ENCODE assay signal across 8 mouse cellular contexts in the genomic region with DNA sequence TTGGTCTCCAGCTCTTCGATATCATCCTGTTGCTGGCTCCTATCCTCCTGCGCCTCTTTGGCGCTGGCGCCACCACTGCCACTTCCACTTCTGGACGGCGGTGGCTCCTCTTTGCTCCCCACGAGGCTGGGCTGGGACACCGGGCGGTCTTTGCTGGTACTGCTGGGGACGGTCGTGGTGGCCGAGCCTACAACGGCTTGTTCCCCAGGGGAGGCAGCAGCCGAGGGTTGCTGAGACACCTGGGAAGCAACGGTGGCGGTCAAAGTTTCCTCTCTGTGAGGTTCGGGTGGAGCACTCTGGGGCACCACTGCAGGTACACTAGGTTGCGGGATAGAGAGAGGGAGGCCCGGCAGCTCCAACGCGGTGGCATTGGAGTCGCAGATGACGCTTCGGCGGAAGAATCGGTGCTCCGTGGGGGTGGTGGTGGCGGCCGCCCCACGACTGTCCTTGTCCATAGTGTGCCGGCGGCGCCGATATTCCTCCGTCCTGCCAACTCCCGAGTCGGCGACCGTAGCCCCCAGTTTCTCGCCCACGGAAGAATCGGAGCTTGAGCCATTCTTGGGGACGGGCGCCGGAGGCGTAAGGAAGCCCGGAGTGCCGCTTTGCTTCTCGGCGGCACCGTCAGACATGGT. TPM values are rescaled to one million over a fixed set of nuclear protein-coding genes. Genes with fewer than 3 reads are reported as not detected.
A peak's percentile ranks its signal among the peaks of the same experiment; 100 is the strongest.
DNase-seq lines count a peak whose midpoint lies in the region; ATAC-seq and TF ChIP-seq lines count a peak whose summit lies in the region.

No protein-coding gene starts in this region.

- peak overlapping the region; percentile 79 for H3K4me2 ChIP-seq in forebrain, postnatal 0 days (ENCODE audit: low read depth)
- H3K4me2 ChIP-seq in lung, embryonic 15.5 days, result peak overlapping the region; percentile 79

- peaks cover 17% of the 10 kb centered on the region for H3K36me3 ChIP-seq in G1E (replicated peaks)
- H3K36me3 ChIP-seq in forebrain, postnatal 0 days (ENCODE audit: insufficient read depth), result no peaks in the 10 kb centered on the region
- H3K36me3 ChIP-seq in lung, embryonic 15.5 days, result peaks cover 5% of the 10 kb centered on the region; the same call in 1 of the 2 replicates

- peak; percentile 58 for DNase-seq in G1E (ENCODE audit: low spot score)
- DNase-seq in cerebellum, adult 2 months, result peak; percentile 57 to 67
- DNase-seq in forebrain, postnatal 0 days, result peak; percentile 71
- peak; percentile 62 to 79 for DNase-seq in heart, postnatal 36 days
- peak; percentile 24 to 45 for DNase-seq in layer of hippocampus, adult 8-10 months (ENCODE audit: low spot score in 2 of 2)
- peak; percentile 60 to 68 for DNase-seq in thymus, adult 18-20 months

- H3K27ac ChIP-seq in cerebellum, adult 2 months (ENCODE audit: insufficient read depth, low read length), result peak overlapping the region; percentile 46; the same call in 1 of the 2 replicates
- peak overlapping the region; percentile 95 for H3K27ac ChIP-seq in forebrain, postnatal 0 days (ENCODE audit: low read depth, low read length)
- peak overlapping the region; percentile 98 for H3K27ac ChIP-seq in lung, embryonic 15.5 days

- peaks cover 27% of the 10 kb centered on the region for H3K4me1 ChIP-seq in G1E (ENCODE audit: insufficient read depth, low read depth, low read length)
- H3K4me1 ChIP-seq in cerebellum, adult 2 months (ENCODE audit: control insufficient read depth, insufficient read depth, low read length), result no peaks in the 10 kb centered on the region
- H3K4me1 ChIP-seq in forebrain, postnatal 0 days (ENCODE audit: insufficient read depth), result peaks cover 10% of the 10 kb centered on the region
- peaks cover 13% of the 10 kb centered on the region for H3K4me1 ChIP-seq in lung, embryonic 15.5 days

- no peaks in the 10 kb centered on the region for H3K9me3 ChIP-seq in G1E (replicated peaks)
- H3K9me3 ChIP-seq in forebrain, postnatal 0 days (ENCODE audit: low read length), result no peaks in the 10 kb centered on the region
- H3K9me3 ChIP-seq in lung, embryonic 15.5 days, result no peaks in the 10 kb centered on the region

- WGBS in cerebellum, adult 2 months, result under 1% methylated on average over 51 of the region's 51 CpGs
- 2% methylated on average over 51 of the region's 51 CpGs for WGBS in forebrain, postnatal 0 days
- WGBS in lung, embryonic 15.5 days, result under 1% methylated on average over 51 of the region's 51 CpGs

- peak overlapping the region; percentile 94 for H3K4me3 ChIP-seq in G1E (ENCODE audit: low read depth, low read length)
- peak overlapping the region; percentile 92 for H3K4me3 ChIP-seq in cerebellum, adult 2 months (replicated peaks; ENCODE audit: insufficient read depth, low read depth, low read length)
- peak overlapping the region; percentile 88 for H3K4me3 ChIP-seq in forebrain, postnatal 0 days (ENCODE audit: low read depth, low read length)
- peak overlapping the region; percentile 68 for H3K4me3 ChIP-seq in lung, embryonic 15.5 days

- no peaks in the 10 kb centered on the region for H3K27me3 ChIP-seq in G1E (ENCODE audit: insufficient read depth, low read length)
- H3K27me3 ChIP-seq in cerebellum, adult 2 months (ENCODE audit: control insufficient read depth, insufficient read depth, low read length), result no peaks in the 10 kb centered on the region
- no peaks in the 10 kb centered on the region for H3K27me3 ChIP-seq in forebrain, postnatal 0 days (ENCODE audit: insufficient read depth, low read length)
- H3K27me3 ChIP-seq in lung, embryonic 15.5 days, result no peaks in the 10 kb centered on the region

- peak; percentile 12; the same call in 1 of the 2 replicates for TF ChIP-seq POLR2A in cerebellum, adult 2 months (IDR thresholded peaks at IDR 0.05; ENCODE audit: borderline replicate concordance, insufficient read depth, low read length)

- TF ChIP-seq CTCF in G1E (IDR thresholded peaks at IDR 0.05; ENCODE audit: low read depth, low read length), result peak; percentile 19; the same call in 1 of the 2 replicates
- TF ChIP-seq CTCF in cerebellum, adult 2 months (IDR thresholded peaks at IDR 0.05; ENCODE audit: borderline replicate concordance, insufficient read depth, low read depth, low read length), result 0 out of 2 replicates have a peak, but pooled peaks have one; percentile 15
- peak; percentile 76 for TF ChIP-seq CTCF in forebrain, postnatal 0 days (IDR thresholded peaks at IDR 0.05; ENCODE audit: low read depth)

- ATAC-seq in G1E (ENCODE audit: extremely low read depth, insufficient number of reproducible peaks, low FRiP score, poor library complexity, severe bottlenecking), result peak; percentile 31
- ATAC-seq in forebrain, postnatal 0 days, result peak; percentile 19
- no peak for ATAC-seq in lung, embryonic 15.5 days (ENCODE audit: borderline replicate concordance, extremely low read depth, low FRiP score, low TSS enrichment)
- peak; percentile 60 for ATAC-seq in neutrophil, adult 5-6 weeks (ENCODE audit: extremely low read depth, insufficient number of reproducible peaks, low FRiP score, poor library complexity, severe bottlenecking)

- intact Hi-C loops in heart, postnatal 36 days (cut with DNase I), result loop anchor here (2.0 to 10.0 kb wide), 4 partner anchors 20 to 788 kb away; partner anchors contain the start of gene Atp6v1e1

- H3K9ac ChIP-seq in forebrain, postnatal 0 days, result peak overlapping the region; percentile 81
- peak overlapping the region; percentile 71 for H3K9ac ChIP-seq in lung, embryonic 15.5 days

RNA-seq across cellular contexts. Expression of gene Wnk1, which starts 1.4 kb away (rescaled TPM):
- total RNA-seq in G1E (2014; fragmentation: Nextera tagmentation), result 801 and 848 TPM in 2 replicates
- total RNA-seq in G1E (2017), result 189 and 197 TPM in 2 replicates
- 49.7 and 53.7 TPM in 2 replicates for polyA plus RNA-seq in G1E (2012)
- polyA plus RNA-seq in cerebellum, adult 2 months (2012; rRNA removed), result 252 and 288 TPM in 2 replicates
- total RNA-seq in forebrain, postnatal 0 days (2014; rRNA removed), result 95.6 and 130 TPM in 2 replicates
- polyA plus RNA-seq in forebrain, postnatal 0 days (2015; fragmentation: Nextera tagmentation; extraction: Ambion mirVana), result 19.5 and 34.2 TPM in 2 replicates
- 100 to 1,000 TPM; 336 to 353 TPM for total RNA-seq in heart, postnatal 36 days (2021)
- total RNA-seq in layer of hippocampus, adult 8-10 months (2022), result 100 to 1,000 TPM; 212 to 252 (median 217) TPM
- polyA plus RNA-seq in lung, embryonic 15.5 days (2015; fragmentation: Nextera tagmentation; extraction: Ambion mirVana), result 45.4 and 52.0 TPM in 2 replicates
- total RNA-seq in neutrophil, adult 5-6 weeks (2017), result 257 and 330 TPM in 2 replicates

RNA-seq across cellular contexts. Expression of gene Ninj2, which starts 56.0 kb away (rescaled TPM):
- total RNA-seq in G1E (2014; fragmentation: Nextera tagmentation) (not detected in 2 replicates), G1E (2017) (not detected in 2 replicates)
- polyA plus RNA-seq in G1E (2012), result not detected in 2 replicates
- 9.7 and 11.7 TPM in 2 replicates for polyA plus RNA-seq in cerebellum, adult 2 months (2012; rRNA removed)
- not detected in 2 replicates for total RNA-seq in forebrain, postnatal 0 days (2014; rRNA removed)
- polyA plus RNA-seq in forebrain, postnatal 0 days (2015; fragmentation: Nextera tagmentation; extraction: Ambion mirVana), result 0.24 TPM in 1 of 2 replicates, not detected in the other
- not detected for total RNA-seq in heart, postnatal 36 days (2021)
- 1 to 10 TPM; 1.4 to 3.1 (median 2.3) TPM for total RNA-seq in layer of hippocampus, adult 8-10 months (2022)
- 0.26 and 0.62 TPM in 2 replicates for polyA plus RNA-seq in lung, embryonic 15.5 days (2015; fragmentation: Nextera tagmentation; extraction: Ambion mirVana)
- total RNA-seq in neutrophil, adult 5-6 weeks (2017), result not detected in 2 replicates

Comparison
In these comparisons a context has a peak if more than half of its experiments do, and no peak if none do; other contexts are left out.
1. CTCF ChIP-seq: peak in every context shown above with its lines; median percentile 76 in forebrain, postnatal 0 days; 19 in G1E; 15 in cerebellum, adult 2 months.
2. H3K27ac ChIP-seq: peak in every context shown above with its lines; median percentile 98 in lung, embryonic 15.5 days; 95 in forebrain, postnatal 0 days; 46 in cerebellum, adult 2 months.